Mouse (Mus musculus) midbrain, embryonic 14.5 days (tissue): ENCODE measurements around the gene Txndc5. TPM values are rescaled to one million over a fixed set of nuclear protein-coding genes. Genes with fewer than 3 reads are reported as not detected.

Experiments used
- ATAC-seq: fragments of 200-750 bp; cut with Nextera tagmentation; 2 replicates; pipeline ENCODE4 v1.8.0; 2017; ENCODE audit warnings: moderate number of reproducible peaks, moderate library complexity; ENCODE audit not compliant: low FRiP score, low TSS enrichment
- DNase-seq: peaks from one replicate; pipeline ENCODE4 v3.0.0-alpha.2; 2015
- H3K27ac ChIP-seq: fragments of 300-500 bp; sonication (generic); replicated peaks from 2 replicates; pipeline ENCODE4 v1.5.1; 2014; ENCODE audit warnings: mild to moderate bottlenecking, low read depth, low read length, moderate library complexity
- H3K27me3 ChIP-seq: fragments of 300-500 bp; sonication (generic); 2 replicates; pipeline ENCODE4 v1.6.1; 2014; ENCODE audit warnings: low read length, control low read depth, mixed read lengths; ENCODE audit not compliant: control insufficient read depth, insufficient read depth
- H3K36me3 ChIP-seq: fragments of 300-500 bp; sonication (generic); 2 replicates; pipeline ENCODE4 v1.6.1; 2014; ENCODE audit warnings: low read length, control low read depth; ENCODE audit not compliant: control insufficient read depth, insufficient read depth
- H3K4me1 ChIP-seq: fragments of 300-500 bp; sonication (generic); 2 replicates; pipeline ENCODE4 v1.6.1; 2014; ENCODE audit warnings: mild to moderate bottlenecking, antibody characterized with exemption, low read length, control low read depth; ENCODE audit not compliant: control insufficient read depth, insufficient read depth
- H3K4me2 ChIP-seq: fragments of 300-500 bp; sonication (generic); 2 replicates; pipeline ENCODE4 v1.6.1; 2014; ENCODE audit warnings: mild to moderate bottlenecking, low read length, moderate library complexity
- H3K4me3 ChIP-seq: fragments of 300-500 bp; sonication (generic); replicated peaks from 2 replicates; pipeline ENCODE4 v1.5.1; 2014; ENCODE audit warnings: low read depth, low read length
- H3K9ac ChIP-seq: fragments of 300-500 bp; sonication (generic); replicated peaks from 2 replicates; pipeline ENCODE4 v1.6.1; 2014; ENCODE audit warnings: mild to moderate bottlenecking, low read length, moderate library complexity
- H3K9me3 ChIP-seq: fragments of 300-500 bp; sonication (generic); 2 replicates; pipeline ENCODE4 v1.6.1; 2016; ENCODE audit warnings: low read length, control low read depth, mixed read lengths; ENCODE audit not compliant: control insufficient read depth
- WGBS: fragments of 180-500 bp; shearing (Covaris S2); extraction: QIAGEN DNeasy Blood & Tissue Kit; methylation state at CpG from one replicate; pipeline ENCODE4 v1.1.7; 2014; 5-methylcytosine and 5-hydroxymethylcytosine counted together
- polyA plus RNA-seq: library from polyadenylated mRNA; unstranded; fragments of >200 nt; fragmentation: Nextera tagmentation; extraction: Ambion mirVana; gene quantifications from 2 replicates; pipeline ENCODE4 v1.2.1, GENCODE M21; 2014

Gene Txndc5
- polyA plus RNA-seq, 1 experiment from 2014 or later = 81.9 TPM

DNA sequence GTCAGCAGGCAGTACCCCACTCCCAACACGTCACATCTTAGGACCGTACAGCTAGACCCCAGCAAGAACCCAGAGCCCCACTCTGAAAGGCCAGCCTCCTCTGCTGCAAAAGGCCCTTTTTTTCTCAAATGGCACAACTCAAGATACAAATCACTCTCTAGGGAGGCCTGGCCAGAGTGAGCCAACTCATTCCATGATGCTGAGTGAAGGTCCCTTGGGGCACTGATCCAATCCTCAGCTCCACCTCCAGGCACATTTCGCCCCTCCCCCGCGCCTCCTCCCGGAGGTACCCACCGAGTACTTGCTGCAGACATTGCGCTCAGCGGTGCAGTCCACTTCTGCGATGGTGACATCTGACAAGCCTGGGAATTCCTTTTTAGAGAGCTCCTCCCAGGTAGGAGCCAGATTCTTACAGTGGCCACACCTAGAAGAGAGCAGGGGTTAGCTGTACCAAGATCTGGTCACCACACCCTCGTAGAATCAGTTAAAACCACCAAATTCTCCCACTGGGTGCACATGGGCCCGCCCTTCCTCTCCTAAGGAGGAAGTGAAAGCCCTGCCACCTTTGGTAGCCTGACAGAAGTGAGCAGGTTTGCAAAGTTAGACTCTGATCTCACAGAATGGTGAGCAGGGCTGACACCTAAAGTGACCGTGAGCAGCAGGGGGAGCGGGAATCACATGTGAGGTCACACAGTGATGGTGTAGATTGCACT lies 25.3 kb downstream of the Txndc5 start:
- Histone ChIP-seq H3K36me3 (peaks cover 57% of the 10 kb centered on the region), H3K4me3 (no peak overlapping the region), H3K4me1 (no peaks in the 10 kb centered on the region), H3K27me3 (no peaks in the 10 kb centered on the region), H3K27ac (no peak overlapping the region), H3K9me3 (no peaks in the 10 kb centered on the region), H3K4me2 (no peak overlapping the region), H3K9ac (no peak overlapping the region)
- WGBS = 89% methylated on average over 14 of the region's 14 CpGs
- DNase-seq = no peak
- no peak; the same call in 1 of the 2 replicates for ATAC-seq

DNA sequence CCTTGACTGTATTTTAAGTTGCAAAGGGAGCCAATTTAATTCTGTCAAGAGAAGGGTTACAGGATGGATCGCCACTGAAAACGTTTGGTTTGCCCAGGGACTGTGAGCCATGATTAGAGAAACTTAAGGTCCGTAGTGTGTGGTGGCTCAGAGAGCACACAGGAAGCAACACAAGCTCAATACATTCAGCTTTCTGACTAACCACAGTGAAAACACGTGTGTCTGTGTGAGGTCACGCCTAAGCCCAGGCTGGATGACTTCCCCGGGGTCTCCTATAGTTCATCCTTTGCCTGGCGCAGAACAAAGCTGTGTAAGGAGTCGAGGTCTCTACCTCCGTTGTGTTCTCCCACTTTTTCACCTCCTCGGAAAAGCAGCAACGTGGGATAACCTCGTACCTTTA lies 27.3 kb downstream of the Txndc5 start:
- H3K36me3 ChIP-seq = peaks cover 47% of the 10 kb centered on the region
- H3K4me2 ChIP-seq = no peak overlapping the region
- WGBS = 94% methylated on average over 12 of the region's 12 CpGs
- no peak overlapping the region for H3K27ac ChIP-seq
- H3K4me3 ChIP-seq = no peak overlapping the region
- H3K9me3 ChIP-seq = no peaks in the 10 kb centered on the region
- no peak for DNase-seq
- H3K27me3 ChIP-seq = no peaks in the 10 kb centered on the region
- ATAC-seq = no peak
- no peak overlapping the region for H3K9ac ChIP-seq
- H3K4me1 ChIP-seq = no peaks in the 10 kb centered on the region

DNA sequence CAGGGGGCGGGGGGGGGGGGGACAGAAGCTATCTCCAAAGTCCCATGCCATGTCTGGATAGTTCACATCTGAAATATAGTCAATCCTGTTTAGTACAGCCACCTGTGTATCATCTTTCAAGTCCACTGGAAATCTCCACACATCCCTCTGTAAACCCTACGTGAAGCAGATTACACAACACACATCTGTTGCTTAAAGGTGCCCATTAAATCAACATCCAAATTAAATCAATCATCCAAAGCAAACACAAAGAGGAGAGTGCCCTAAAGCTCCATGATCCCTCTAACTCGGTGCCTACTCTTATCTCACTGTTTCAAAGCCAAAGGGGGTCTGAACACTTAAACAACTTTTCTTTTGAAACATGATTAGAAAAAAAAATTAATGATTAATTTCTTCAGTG lies 31.9 kb downstream of the Txndc5 start:
- H3K27ac ChIP-seq = no peak overlapping the region
- no peak overlapping the region for H3K9ac ChIP-seq
- H3K27me3 ChIP-seq = no peaks in the 10 kb centered on the region
- ATAC-seq (no peak), DNase-seq (no peak)
- H3K4me3 ChIP-seq = no peak overlapping the region
- no peak overlapping the region for H3K4me2 ChIP-seq
- peaks cover 15% of the 10 kb centered on the region for H3K36me3 ChIP-seq
- WGBS = 67% methylated on average over 3 of the region's 3 CpGs
- H3K9me3 ChIP-seq = no peaks in the 10 kb centered on the region
- H3K4me1 ChIP-seq = no peaks in the 10 kb centered on the region

DNA sequence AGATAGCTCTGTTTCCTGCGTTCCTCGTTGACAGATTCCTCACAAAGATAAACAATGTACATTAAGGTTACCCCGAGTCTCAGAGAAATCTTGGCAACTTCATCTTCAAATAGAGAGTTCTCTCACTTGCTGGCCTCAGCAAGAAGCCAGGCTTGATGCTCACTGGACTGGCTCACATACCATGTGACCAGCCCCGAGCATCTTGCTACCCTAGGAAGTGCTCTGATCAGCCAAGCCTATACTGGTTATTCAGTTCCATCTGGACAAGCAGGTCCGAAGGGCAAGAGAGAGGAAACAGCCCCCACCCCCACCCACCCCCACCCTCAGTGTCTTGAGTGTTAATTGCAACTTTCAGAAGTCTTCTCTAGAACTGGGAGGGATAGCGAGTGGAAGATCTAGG lies 41.9 kb downstream of the Txndc5 start:
- ATAC-seq = no peak
- Histone ChIP-seq H3K4me1 (no peaks in the 10 kb centered on the region), H3K36me3 (no peaks in the 10 kb centered on the region)

GRCm38 (mm10) chr13:38484701-38485100 lies 43.9 kb downstream of the Txndc5 start:
- DNase-seq (no peak), ATAC-seq (no peak)
- WGBS = 82% methylated on average over 5 of the region's 5 CpGs
- Histone ChIP-seq H3K27me3 (no peaks in the 10 kb centered on the region), H3K4me2 (no peak overlapping the region), H3K36me3 (no peaks in the 10 kb centered on the region), H3K4me3 (no peak overlapping the region), H3K27ac (no peak overlapping the region), H3K9me3 (no peaks in the 10 kb centered on the region), H3K4me1 (no peaks in the 10 kb centered on the region), H3K9ac (no peak overlapping the region)

More for the DNA sequence above, 41.9 kb downstream of the Txndc5 start:
- no peak overlapping the region for H3K4me2 ChIP-seq
- H3K9me3 ChIP-seq = no peaks in the 10 kb centered on the region
- H3K27me3 ChIP-seq = no peaks in the 10 kb centered on the region
- no peak overlapping the region for H3K9ac ChIP-seq
- no peak for DNase-seq
- no peak overlapping the region for H3K27ac ChIP-seq
- H3K4me3 ChIP-seq = no peak overlapping the region
- WGBS = 88% methylated on average over 6 of the region's 6 CpGs

- H3K4me3 ChIP-seq = no peak overlapping the region
- H3K9me3 ChIP-seq = no peaks in the 10 kb centered on the region
- ATAC-seq (no peak), DNase-seq (no peak)
- no peak overlapping the region for H3K27ac ChIP-seq
- no peak overlapping the region for H3K9ac ChIP-seq
- H3K27me3 ChIP-seq = no peaks in the 10 kb centered on the region
- 97% methylated on average over 7 of the region's 7 CpGs for whole genome bisulfite sequencing
- H3K36me3 ChIP-seq = no peaks in the 10 kb centered on the region
- no peaks in the 10 kb centered on the region for H3K4me1 ChIP-seq
- no peak overlapping the region for H3K4me2 ChIP-seq
Observed at GRCm38 (mm10) chr13:38481021-38481420, 47.6 kb downstream of the Txndc5 start.

DNA sequence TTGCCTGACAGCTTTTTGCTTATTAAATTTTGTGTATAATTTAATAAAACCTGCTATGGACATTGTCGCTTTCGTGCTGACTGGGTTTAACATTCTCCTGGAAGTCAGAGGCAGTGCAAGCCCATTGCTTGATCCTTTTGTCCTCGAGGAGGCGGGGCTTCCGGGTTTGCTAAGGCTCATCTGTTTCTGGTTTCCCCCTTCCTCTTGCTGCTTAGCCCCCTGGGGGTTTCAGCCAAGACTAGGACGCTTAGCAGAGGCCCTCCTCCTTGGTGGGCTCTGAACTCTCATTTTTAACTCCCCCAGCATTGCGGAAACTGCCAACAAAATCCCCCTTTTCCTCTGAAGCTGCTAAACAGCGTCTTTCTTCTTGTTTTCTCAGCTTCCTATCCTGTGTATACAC lies 51.7 kb downstream of the Txndc5 start:
- no peaks in the 10 kb centered on the region for H3K9me3 ChIP-seq
- no peaks in the 10 kb centered on the region for H3K27me3 ChIP-seq
- ATAC-seq = no peak
- H3K4me1 ChIP-seq = no peaks in the 10 kb centered on the region
- no peak overlapping the region for H3K9ac ChIP-seq
- H3K4me3 ChIP-seq = no peak overlapping the region
- H3K4me2 ChIP-seq = no peak overlapping the region
- peak; percentile 46 for DNase-seq
- no peak overlapping the region for H3K27ac ChIP-seq
- WGBS = 26% methylated on average over 8 of the region's 8 CpGs
- no peaks in the 10 kb centered on the region for H3K36me3 ChIP-seq

DNA sequence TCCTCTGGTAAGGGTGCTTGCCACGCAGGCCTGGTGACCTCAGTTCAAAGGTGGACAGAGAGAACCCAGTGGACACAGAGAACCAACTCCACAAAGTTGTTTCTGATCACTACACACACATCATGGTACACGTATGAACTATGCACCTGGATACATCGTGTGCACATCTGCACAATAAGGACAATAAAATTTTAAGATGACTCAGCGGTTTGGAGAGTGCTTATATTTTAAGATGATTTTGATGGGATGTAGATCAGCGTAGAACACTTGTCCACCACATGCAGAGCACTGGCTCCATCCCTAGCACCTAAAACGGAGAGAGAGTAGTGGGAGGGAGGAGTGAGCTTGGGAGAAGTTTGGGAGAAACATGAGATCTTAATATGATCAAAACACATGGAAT lies 55.1 kb downstream of the Txndc5 start:
- ATAC-seq = no peak
- DNase-seq = no peak
- no peaks in the 10 kb centered on the region for H3K4me1 ChIP-seq
- no peak overlapping the region for H3K4me2 ChIP-seq
- WGBS = 94% methylated on average over 6 of the region's 6 CpGs
- H3K36me3 ChIP-seq = no peaks in the 10 kb centered on the region
- no peaks in the 10 kb centered on the region for H3K27me3 ChIP-seq
- H3K9me3 ChIP-seq = no peaks in the 10 kb centered on the region
- H3K27ac ChIP-seq = no peak overlapping the region
- no peak overlapping the region for H3K4me3 ChIP-seq
- no peak overlapping the region for H3K9ac ChIP-seq

- H3K9me3 ChIP-seq = no peaks in the 10 kb centered on the region
- H3K9ac ChIP-seq = no peak overlapping the region
- ATAC-seq (no peak), DNase-seq (no peak)
- H3K4me3 ChIP-seq = no peak overlapping the region
- H3K36me3 ChIP-seq = no peaks in the 10 kb centered on the region
- no peaks in the 10 kb centered on the region for H3K27me3 ChIP-seq
- no peak overlapping the region for H3K27ac ChIP-seq
- H3K4me1 ChIP-seq = no peaks in the 10 kb centered on the region
- WGBS = 96% methylated on average over 4 of the region's 4 CpGs
- H3K4me2 ChIP-seq = no peak overlapping the region
Observed at GRCm38 (mm10) chr13:38472636-38473035, 56.0 kb downstream of the Txndc5 start.
